Mouse (Mus musculus) MEL (cell line): ENCODE measurements around the gene Ttc39a.
A peak's percentile ranks its signal among the peaks of the same experiment; 100 is the strongest.

Experiments used
- CTCF ChIP-seq, 3 experiments: IDR thresholded peaks in 2 of 3; conservative IDR thresholded peaks in 1 of 3; 2 replicates each; pipeline ENCODE4 v1.5.1; 2011 to 2012; ENCODE audit warnings: low read length in 3 of 3, low read depth in 2 of 3, mild to moderate bottlenecking in 2 of 3, improper control_type of control experiment in 1 of 3, inconsistent platforms in 1 of 3, mixed read lengths in 1 of 3, moderate library complexity in 1 of 3; ENCODE audit not compliant: control insufficient read depth in 1 of 3, insufficient read depth in 1 of 3, poor library complexity in 1 of 3, severe bottlenecking in 1 of 3
- HCFC1 ChIP-seq: IDR thresholded peaks from 2 replicates; pipeline ENCODE4 v1.6.1; 2012; ENCODE audit warnings: low read depth, mild to moderate bottlenecking, inconsistent platforms, low read length, improper control_type of control experiment, moderate library complexity
- MAFK ChIP-seq: IDR thresholded peaks from 2 replicates; pipeline ENCODE4 v1.6.1; 2011; ENCODE audit warnings: low read depth, mild to moderate bottlenecking, low read length, improper control_type of control experiment, borderline replicate concordance
- MAX ChIP-seq: IDR thresholded peaks from 2 replicates; pipeline ENCODE4 v1.6.1; 2011; ENCODE audit warnings: low read length, improper control_type of control experiment
- MXI1 ChIP-seq: IDR thresholded peaks from 2 replicates; pipeline ENCODE4 v1.6.1; 2011; ENCODE audit warnings: mild to moderate bottlenecking, low read depth, low read length, improper control_type of control experiment
- NRF1 ChIP-seq: IDR thresholded peaks from 2 replicates; pipeline ENCODE4 v1.6.1; 2014; ENCODE audit warnings: low read depth, mild to moderate bottlenecking, inconsistent platforms, low read length, improper control_type of control experiment, moderate library complexity; ENCODE audit not compliant: poor library complexity, insufficient read depth, severe bottlenecking
- POLR2A ChIP-seq, 2 experiments: IDR thresholded peaks; 2 replicates each; pipeline ENCODE4 v1.6.1; 2011 to 2012; ENCODE audit warnings: low read length in 2 of 2, mild to moderate bottlenecking in 2 of 2, control low read depth in 1 of 2, improper control_type of control experiment in 1 of 2, low read depth in 1 of 2, moderate library complexity in 1 of 2; ENCODE audit not compliant: control insufficient read depth in 1 of 2, insufficient read depth in 1 of 2, poor library complexity in 1 of 2
- POLR2AphosphoS5 ChIP-seq: IDR thresholded peaks from 2 replicates; pipeline ENCODE4 v1.6.1; 2012; ENCODE audit warnings: low read depth, borderline replicate concordance, mild to moderate bottlenecking, inconsistent platforms, low read length, moderate library complexity, mixed read lengths
- RAD21 ChIP-seq: IDR thresholded peaks from 2 replicates; pipeline ENCODE4 v1.6.1; 2011; ENCODE audit warnings: mild to moderate bottlenecking, low read depth, low read length, improper control_type of control experiment
- ZMIZ1 ChIP-seq: IDR thresholded peaks from 2 replicates; pipeline ENCODE4 v1.6.1; 2012; ENCODE audit warnings: low read depth, mild to moderate bottlenecking, inconsistent platforms, low read length, improper control_type of control experiment, moderate library complexity
- ZNF384 ChIP-seq: IDR thresholded peaks from 2 replicates; pipeline ENCODE4 v1.6.1; 2012; ENCODE audit warnings: low read depth, mild to moderate bottlenecking, inconsistent platforms, low read length, improper control_type of control experiment

DNA sequence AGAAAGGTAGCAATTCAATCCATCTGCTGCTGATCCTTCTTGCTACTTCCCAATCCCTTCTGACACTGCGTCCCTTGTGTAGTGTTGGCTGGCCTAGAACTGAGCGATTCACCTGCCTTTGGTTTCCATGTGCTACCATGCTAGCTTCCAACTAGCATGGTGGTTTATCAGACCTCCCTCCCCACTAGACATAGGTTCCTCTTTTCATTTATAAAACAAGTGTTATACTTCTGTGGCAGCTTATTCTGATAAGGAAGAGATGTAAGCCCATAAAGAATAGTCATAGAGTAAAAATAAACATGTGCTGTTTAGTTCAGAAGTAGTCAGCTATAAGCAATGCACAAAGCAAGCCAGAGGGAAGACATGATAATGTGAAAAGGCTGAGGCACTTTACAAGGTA is 42.1 kb downstream of the Ttc39a start:
- no peak for TF ChIP-seq POLR2AphosphoS5
- TF ChIP-seq RAD21: no peak
- no peak for TF ChIP-seq CTCF (IDR thresholded peaks at IDR 0.05 in 2 of 3, conservative IDR thresholded peaks at IDR 0.05 in 1 of 3; ENCODE audit: control insufficient read depth in 1 of 3, insufficient read depth in 1 of 3, low read depth in 2 of 3, low read length in 3 of 3, poor library complexity in 1 of 3, severe bottlenecking in 1 of 3)
- no peak for TF ChIP-seq POLR2A (IDR thresholded peaks at IDR 0.05; ENCODE audit: control insufficient read depth in 1 of 2, insufficient read depth in 1 of 2, low read depth in 1 of 2, low read length in 2 of 2, poor library complexity in 1 of 2)
- no peak for TF ChIP-seq MAFK
- TF ChIP-seq HCFC1: no peak
- no peak for TF ChIP-seq ZNF384
- no peak for TF ChIP-seq ZMIZ1
- peak; percentile 81 for TF ChIP-seq MXI1
- TF ChIP-seq MAX: peak; percentile 60; the same call in 1 of the 2 replicates
- no peak for TF ChIP-seq NRF1
